Mouse (Mus musculus): ENCODE measurements around the gene Rrp1b.

DNA sequence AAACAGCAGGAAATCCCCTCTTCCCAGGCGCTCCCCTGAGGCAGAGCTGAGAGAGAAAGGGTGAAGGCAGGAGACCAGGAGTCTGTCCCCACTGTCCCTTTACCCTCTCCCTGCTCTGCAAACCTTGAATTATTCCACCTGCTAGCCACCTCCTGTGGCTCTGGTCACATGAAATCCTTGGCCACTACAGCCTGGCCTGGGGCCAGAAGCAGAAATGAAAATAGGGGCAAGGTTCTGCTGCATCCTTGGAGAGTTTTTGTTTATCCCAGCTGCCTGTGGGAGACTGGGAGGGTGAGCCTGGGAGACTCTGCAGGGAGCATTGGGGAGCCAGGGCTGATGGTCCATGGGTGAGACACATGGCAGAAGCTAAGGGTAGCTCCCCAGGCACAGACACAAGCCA lies 61.8 kb downstream of the Rrp1b start:
- no peak for TF ChIP-seq POLR2A (IDR thresholded peaks at IDR 0.05; ENCODE audit: borderline replicate concordance, insufficient read depth, low read length)
- TF ChIP-seq CTCF (IDR thresholded peaks at IDR 0.05; ENCODE audit: borderline replicate concordance, insufficient read depth, low read depth, low read length), result no peak

Data from cerebellum, adult 2 months (tissue).